Mouse (Mus musculus): ENCODE data around the gene Shroom3. TPM values are rescaled to one million over a fixed set of nuclear protein-coding genes. Genes with fewer than 3 reads are reported as not detected.

Shroom3 gene
- total and polyA plus RNA-seq, 3 experiments, result 0.04 to 0.11 TPM; not detected in 1

GRCm38 (mm10) chr5:92679441-92679840 lies 3.8 kb upstream of the Shroom3 start:
- H3K9me3 ChIP-seq (replicated peaks; ENCODE audit: low read length), result no peaks in the 10 kb centered on the region
- no peaks in the 10 kb centered on the region for H3K36me3 ChIP-seq (replicated peaks in 1 of 2; ENCODE audit: control insufficient read depth in 1 of 2, insufficient read depth in 1 of 2, low read length in 1 of 2)
- dilution Hi-C loops (cut with MboI; ENCODE audit: extremely low pct_ligation_motif_present, extremely low pct_unique_long_range_greater_than_20kb, low sequenced_read_pairs) (no loop called here), in situ Hi-C loops (cut with MboI; ENCODE audit: low pct_ligation_motif_present, low pct_unique_long_range_greater_than_20kb, low sequenced_read_pairs) (no loop called here)
- H3K4me1 ChIP-seq (ENCODE audit: control insufficient read depth in 1 of 2, insufficient read depth in 2 of 2), result no peaks in the 10 kb centered on the region
- H3K9ac ChIP-seq (ENCODE audit: insufficient read depth, low read depth), result no peak overlapping the region
- DNase-seq (ENCODE audit: extremely low read depth), result peak; percentile 43
- H3K4me2 ChIP-seq (ENCODE audit: insufficient read depth, low read depth, poor library complexity, severe bottlenecking), result no peak overlapping the region
- no peak overlapping the region for H3K4me3 ChIP-seq (replicated peaks in 1 of 3; ENCODE audit: low read depth in 2 of 3, low read length in 2 of 3, poor library complexity in 1 of 3)
- no peak overlapping the region for H3K27ac ChIP-seq (ENCODE audit: insufficient read depth, low read depth)
- H3K27me3 ChIP-seq (replicated peaks), result no peaks in the 10 kb centered on the region
- no peaks in the 10 kb centered on the region for H3K79me2 ChIP-seq (replicated peaks; ENCODE audit: control insufficient read depth, extremely low read depth, insufficient read depth, poor library complexity, severe bottlenecking)
- TF ChIP-seq USF2 (conservative IDR thresholded peaks at IDR 0.05; ENCODE audit: low read depth, low read length) (no peak), SMC3 (IDR thresholded peaks at IDR 0.05; ENCODE audit: low read depth, low read length) (peak; percentile 77), ZC3H11A (IDR thresholded peaks at IDR 0.05; ENCODE audit: low read depth, low read length) (peak; percentile 41), RAD21 (IDR thresholded peaks at IDR 0.05; ENCODE audit: low read depth, low read length) (peak; percentile 89), BHLHE40 (IDR thresholded peaks at IDR 0.05; ENCODE audit: low read depth, low read length) (no peak), CTCF (conservative IDR thresholded peaks at IDR 0.05 in 1 of 2, IDR thresholded peaks at IDR 0.05 in 1 of 2; ENCODE audit: low read depth in 2 of 2, low read length in 2 of 2) (peak; percentile 30 to 87; a peak in 3 of 4 replicates)

- no peak overlapping the region for H3K4me3 ChIP-seq (replicated peaks in 1 of 3; ENCODE audit: low read depth in 2 of 3, low read length in 2 of 3, poor library complexity in 1 of 3)
- no peaks in the 10 kb centered on the region for H3K4me1 ChIP-seq (ENCODE audit: control insufficient read depth in 1 of 2, insufficient read depth in 2 of 2)
- no peak for TF ChIP-seq NRF1 (IDR thresholded peaks at IDR 0.05; ENCODE audit: low read depth, low read length)
- TF ChIP-seq MAFK (IDR thresholded peaks at IDR 0.05; ENCODE audit: insufficient replicate concordance, low read length), result no peak
- TF ChIP-seq ZMIZ1 (IDR thresholded peaks at IDR 0.05; ENCODE audit: low read depth, low read length), result no peak
- no peak for TF ChIP-seq POLR2A (IDR thresholded peaks at IDR 0.05; ENCODE audit: low read depth, low read length)
- TF ChIP-seq ZNF384 (IDR thresholded peaks at IDR 0.05; ENCODE audit: low read depth, low read length), result no peak
- no peak for TF ChIP-seq POLR2AphosphoS2 (IDR thresholded peaks at IDR 0.05; ENCODE audit: low read depth, low read length)
- no peak for TF ChIP-seq E2F4 (IDR thresholded peaks at IDR 0.05; ENCODE audit: insufficient replicate concordance, low read depth, low read length)
- no peak for TF ChIP-seq MEF2A (IDR thresholded peaks at IDR 0.05; ENCODE audit: borderline replicate concordance, low read depth, low read length)
- TF ChIP-seq MAX (IDR thresholded peaks at IDR 0.05; ENCODE audit: low read length), result no peak
- no peak for TF ChIP-seq MAZ (IDR thresholded peaks at IDR 0.05; ENCODE audit: low read depth, low read length)
- no peak for TF ChIP-seq BHLHE40 (IDR thresholded peaks at IDR 0.05; ENCODE audit: low read depth, low read length)
- TF ChIP-seq EP300 (IDR thresholded peaks at IDR 0.05; ENCODE audit: low read length), result no peak
- no peak for TF ChIP-seq JUND (conservative IDR thresholded peaks at IDR 0.05; ENCODE audit: low read depth, low read length)
- TF ChIP-seq MXI1 (IDR thresholded peaks at IDR 0.05; ENCODE audit: low read depth, low read length), result no peak
- TF ChIP-seq ZKSCAN1 (IDR thresholded peaks at IDR 0.05; ENCODE audit: borderline replicate concordance, low read depth, low read length), result no peak
- TF ChIP-seq ZC3H11A (IDR thresholded peaks at IDR 0.05; ENCODE audit: low read depth, low read length), result no peak
- no peak for TF ChIP-seq USF2 (conservative IDR thresholded peaks at IDR 0.05; ENCODE audit: low read depth, low read length)
- DNase-seq (ENCODE audit: extremely low read depth), result no peak
- in situ Hi-C loops (cut with MboI; ENCODE audit: low pct_ligation_motif_present, low pct_unique_long_range_greater_than_20kb, low sequenced_read_pairs), result no loop called here
- no peak overlapping the region for H3K9ac ChIP-seq (ENCODE audit: insufficient read depth, low read depth)
- H3K27me3 ChIP-seq (replicated peaks), result no peaks in the 10 kb centered on the region
- dilution Hi-C loops (cut with MboI; ENCODE audit: extremely low pct_ligation_motif_present, extremely low pct_unique_long_range_greater_than_20kb, low sequenced_read_pairs), result no loop called here
- H3K79me2 ChIP-seq (replicated peaks; ENCODE audit: control insufficient read depth, extremely low read depth, insufficient read depth, poor library complexity, severe bottlenecking), result no peaks in the 10 kb centered on the region
- no peak overlapping the region for H3K4me2 ChIP-seq (ENCODE audit: insufficient read depth, low read depth, poor library complexity, severe bottlenecking)
- no peaks in the 10 kb centered on the region for H3K9me3 ChIP-seq (replicated peaks; ENCODE audit: low read length)
- no peak overlapping the region for H3K27ac ChIP-seq (ENCODE audit: insufficient read depth, low read depth)
- H3K36me3 ChIP-seq (replicated peaks in 1 of 2; ENCODE audit: control insufficient read depth in 1 of 2, insufficient read depth in 1 of 2, low read length in 1 of 2), result no peaks in the 10 kb centered on the region
Observed at GRCm38 (mm10) chr5:92681861-92682260, 1.4 kb upstream of the Shroom3 start.
